Mouse (Mus musculus) induced T-regulatory cell, adult 2 months (primary cell): ENCODE data around the gene Ube2g2.
A peak's percentile ranks its signal among the peaks of the same experiment; 100 is the strongest.
"Not testable (repeated sequence)": the region's sequence is repeated elsewhere in the genome, so short reads cannot be mapped to it uniquely, and the experiment has no call there.

ENCODE experiments used
- DNase-seq: peaks from one replicate; pipeline ENCODE4 v3.0.0-alpha.2; 2012; ENCODE audit warnings: low read depth

Ube2g2 gene

DNA sequence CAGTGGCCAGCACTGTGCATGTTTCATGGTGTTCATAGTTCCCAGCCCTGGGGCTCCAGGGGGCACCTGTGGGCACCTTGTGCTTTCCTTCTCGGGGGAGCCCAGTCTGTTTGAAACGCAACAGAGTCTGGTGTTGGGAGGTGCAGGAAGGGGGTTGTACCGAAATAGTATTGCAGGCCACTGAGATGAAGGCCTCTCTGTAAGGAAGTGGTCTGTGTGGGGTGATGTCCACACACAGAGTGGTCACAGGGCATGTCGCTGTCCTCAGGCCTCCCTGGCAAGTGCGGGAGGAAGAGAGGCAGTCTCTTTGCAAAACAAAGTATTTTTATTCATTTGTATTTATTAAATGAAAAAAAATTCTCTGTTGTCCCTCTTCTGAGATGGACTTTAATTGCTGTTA lies 23.5 kb downstream of the Ube2g2 start:
- no peak for DNase-seq

DNA sequence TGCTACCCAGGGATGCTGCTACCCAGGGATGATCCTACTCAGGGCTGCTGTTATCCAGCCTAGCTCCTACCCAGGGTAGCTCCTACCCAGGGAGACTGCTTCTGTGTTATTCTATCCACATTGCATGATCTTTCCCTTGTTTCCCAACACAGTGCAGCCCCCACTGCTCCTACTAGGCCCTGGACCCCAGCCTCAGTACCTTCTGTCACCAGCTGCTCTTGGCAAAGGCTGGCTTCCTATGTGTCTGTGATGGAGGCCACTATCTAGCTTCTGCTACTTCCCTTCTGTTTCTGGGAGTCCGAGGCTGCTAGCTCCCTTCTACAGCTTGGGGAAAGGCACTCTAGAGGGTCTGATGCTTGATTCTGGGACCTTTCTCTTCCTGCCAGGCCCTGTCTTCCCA lies 25.4 kb downstream of the Ube2g2 start:
- DNase-seq = no peak

DNA sequence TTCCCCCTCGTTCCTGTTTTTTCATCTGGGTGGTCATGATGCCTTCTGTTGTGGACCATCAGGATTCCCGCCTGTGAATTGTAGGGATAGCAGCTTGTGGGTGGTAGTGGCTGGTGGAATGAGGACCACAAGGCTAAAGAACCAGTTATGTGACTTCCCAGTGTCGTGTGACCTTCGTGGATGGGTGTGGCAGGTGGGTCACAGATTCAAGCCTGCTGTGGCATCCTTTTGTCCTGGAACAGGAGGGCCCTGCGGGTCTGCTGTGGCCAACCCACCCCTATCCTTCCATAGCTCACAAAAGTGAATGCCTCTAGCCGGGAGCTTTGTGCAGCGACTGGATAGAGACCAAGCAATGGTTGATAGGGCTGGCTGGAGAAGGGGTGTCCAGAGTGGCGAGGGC lies 25.8 kb downstream of the Ube2g2 start:
- no peak for DNase-seq

DNA sequence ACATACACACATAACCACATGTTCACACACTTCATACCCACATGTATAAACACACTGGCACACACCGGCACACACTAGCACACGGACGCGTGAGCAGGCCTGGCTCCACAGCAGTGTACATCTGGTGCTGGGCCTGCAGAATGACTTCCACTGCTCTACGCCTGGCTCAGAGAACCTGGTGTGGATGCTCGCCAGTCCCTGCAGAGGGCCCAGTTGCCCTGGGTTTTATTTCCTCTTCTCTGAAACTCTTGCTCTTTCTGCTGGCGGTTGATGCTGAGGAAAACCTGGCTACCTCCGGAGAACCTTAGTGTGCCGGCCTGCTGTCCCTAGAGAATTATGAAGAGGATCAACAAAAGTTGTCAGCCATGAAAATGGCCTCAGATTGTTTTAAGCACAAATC lies 30.0 kb downstream of the Ube2g2 start:
- no peak for DNase-seq

DNA sequence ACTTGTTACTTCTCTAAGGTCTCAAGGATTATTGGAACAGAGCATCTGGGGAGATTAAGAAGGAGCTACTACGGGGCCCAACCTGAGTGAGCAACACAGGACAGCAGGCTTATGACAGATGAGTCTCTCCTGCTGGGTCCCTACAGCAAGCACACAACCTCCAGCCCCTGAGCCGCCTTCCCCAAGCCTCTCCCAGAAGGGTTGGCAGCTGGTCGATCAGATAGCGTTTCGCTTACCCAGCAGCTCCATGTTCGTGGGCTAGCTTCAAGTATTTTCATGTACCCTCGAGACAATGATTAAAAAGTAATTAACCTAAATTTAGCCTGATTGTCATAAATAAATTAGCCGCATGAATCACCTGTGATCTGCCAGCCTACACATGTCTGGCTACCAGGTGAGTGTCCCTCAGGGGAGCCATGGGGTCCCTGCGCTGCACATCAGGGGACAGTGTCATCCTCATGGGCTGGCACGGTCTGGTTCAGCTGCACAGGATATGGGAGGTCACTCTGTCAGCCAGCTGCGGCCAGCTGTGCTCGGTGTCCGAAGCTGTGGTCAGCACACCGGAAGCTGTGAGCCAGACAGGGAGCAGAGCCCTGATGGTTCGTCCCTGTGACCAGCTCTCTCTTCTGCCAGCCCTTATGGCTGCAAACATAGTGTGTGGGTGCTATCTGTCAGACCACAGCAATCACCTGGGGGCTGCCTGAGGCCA lies 36.4 kb downstream of the Ube2g2 start:
- no peak for DNase-seq

DNA sequence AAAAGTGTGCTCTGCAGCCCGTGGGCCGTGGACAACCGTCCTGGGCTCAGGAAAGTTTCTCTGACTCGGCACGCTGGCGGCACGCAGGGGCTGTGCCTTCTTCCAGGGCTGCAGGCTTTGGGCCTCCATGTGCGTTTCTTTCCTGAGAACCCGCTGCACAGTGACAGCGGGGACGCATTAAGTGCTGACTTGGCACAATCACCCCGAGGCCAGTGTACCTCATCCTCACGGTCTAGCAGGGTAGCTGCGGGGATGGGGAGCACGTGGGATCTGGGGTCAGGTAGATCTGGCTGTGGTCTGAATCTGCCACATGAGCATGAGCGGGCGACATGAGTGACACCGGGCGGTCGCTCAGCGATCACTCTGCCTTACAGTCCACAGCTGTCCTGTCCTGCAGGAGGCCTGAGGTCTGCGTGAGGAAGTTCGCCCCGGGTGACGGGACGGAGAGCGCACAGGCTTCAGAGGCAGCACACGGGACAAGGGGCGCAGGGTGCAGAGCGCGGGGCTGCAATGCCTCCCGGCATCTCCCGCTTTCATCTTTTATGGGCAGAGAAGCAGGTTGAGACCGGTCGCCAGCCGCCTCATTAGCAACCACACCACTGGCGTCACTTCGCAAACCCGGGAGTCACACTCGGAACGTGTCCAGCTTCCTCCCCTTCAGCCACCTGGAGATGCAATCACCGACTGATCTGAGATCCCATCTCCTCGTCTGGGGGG lies 42.0 kb downstream of the Ube2g2 start:
- no peak for DNase-seq

DNA sequence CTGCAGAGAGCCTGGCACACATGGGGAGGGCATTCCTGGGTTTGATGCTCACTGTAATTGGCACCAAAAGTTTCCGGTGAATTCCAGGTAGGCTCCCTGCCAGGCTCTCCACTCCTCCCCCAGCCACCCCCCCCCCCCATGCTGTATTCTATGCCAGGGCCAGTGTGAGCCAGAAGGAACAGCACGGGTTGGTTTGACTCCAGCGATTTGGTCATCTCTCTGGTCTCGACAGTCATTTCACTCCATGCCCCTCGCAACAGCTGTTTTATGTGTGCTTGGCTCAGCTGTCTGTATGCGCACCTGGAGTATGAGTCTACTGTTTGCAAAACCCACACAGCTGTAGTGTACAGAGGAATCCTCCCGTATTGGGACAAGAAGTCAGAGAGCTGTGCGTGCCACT lies 44.3 kb downstream of the Ube2g2 start:
- DNase-seq = no peak

DNA sequence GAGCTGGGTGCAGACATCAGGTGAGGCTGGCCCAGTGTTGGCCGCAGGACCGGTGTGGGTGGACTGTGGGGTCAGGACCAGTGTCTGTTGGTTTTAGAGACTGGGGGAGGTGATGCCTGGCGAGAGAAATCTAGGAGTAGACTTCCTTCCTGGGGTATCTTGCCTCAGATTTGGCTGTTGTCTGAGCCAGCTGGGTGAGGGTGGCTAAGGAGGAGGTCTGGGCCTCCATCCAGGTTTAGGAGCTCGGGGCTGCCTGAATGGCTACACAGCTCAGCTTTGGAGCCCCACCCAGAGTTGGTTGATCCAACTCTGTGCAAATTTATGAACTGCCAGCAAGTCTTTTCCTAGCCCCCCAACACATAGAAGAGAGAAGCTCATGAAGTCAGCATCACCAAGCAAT lies 45.3 kb downstream of the Ube2g2 start:
- no peak for DNase-seq

DNA sequence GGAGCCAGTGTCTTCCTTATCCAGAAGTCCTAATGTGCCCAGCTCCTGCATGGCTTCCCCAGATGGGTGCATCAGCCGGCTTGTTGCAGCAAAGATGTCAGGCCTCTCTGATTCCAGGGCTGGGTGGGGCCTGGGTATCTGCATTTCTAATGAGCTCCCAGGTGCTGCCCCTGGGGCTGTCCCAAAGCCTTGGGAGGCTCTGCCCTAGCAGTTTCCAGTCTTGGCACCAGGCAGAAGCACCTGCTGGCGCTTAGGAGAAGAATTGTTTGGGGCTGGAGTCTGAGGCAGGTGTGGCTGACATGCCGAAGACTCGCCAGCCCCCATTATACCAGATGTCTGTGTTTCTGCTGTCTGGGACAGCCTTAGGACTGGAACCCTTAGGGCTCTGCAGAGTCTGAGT lies 48.6 kb downstream of the Ube2g2 start:
- no peak for DNase-seq

DNA sequence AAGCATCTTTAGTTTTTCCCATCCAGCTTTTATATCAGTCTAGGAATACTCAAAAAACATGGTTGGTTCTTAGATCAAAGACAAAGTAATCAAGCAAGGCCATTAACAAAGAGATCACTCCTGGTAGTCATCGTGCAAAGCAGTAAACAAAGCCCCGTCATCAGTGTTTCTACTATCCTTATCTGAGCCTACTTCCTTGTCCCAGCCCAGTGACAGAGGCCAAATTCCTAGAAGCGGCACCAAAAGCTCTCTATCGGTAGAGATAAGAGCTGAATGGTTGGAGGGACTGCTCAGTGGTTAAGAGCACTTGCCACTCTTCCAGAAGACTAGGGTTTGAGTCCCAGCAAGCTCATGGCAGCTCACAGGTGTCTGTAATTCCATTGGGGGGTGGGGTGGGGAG lies 49.4 kb downstream of the Ube2g2 start:
- no peak for DNase-seq

DNA sequence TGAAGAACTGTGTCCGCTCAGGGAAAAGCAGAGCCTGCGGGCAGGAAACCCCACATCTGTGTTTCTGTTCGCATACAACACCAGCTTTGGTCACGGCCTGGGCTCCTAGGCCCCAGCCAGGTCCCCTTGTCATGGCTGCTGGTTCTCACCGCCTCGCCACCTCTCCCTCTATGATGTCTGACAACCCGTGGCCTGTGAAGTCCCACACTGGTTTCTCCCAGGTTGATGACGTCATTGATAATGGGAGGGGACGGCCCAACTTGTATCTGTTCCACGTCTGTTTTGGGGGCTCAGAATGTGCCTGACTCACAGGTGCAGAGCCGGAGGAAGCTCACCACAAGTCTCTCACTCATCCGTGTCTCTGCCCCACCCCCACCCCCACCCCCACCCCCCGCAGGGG lies 51.7 kb downstream of the Ube2g2 start:
- DNase-seq = no peak

DNA sequence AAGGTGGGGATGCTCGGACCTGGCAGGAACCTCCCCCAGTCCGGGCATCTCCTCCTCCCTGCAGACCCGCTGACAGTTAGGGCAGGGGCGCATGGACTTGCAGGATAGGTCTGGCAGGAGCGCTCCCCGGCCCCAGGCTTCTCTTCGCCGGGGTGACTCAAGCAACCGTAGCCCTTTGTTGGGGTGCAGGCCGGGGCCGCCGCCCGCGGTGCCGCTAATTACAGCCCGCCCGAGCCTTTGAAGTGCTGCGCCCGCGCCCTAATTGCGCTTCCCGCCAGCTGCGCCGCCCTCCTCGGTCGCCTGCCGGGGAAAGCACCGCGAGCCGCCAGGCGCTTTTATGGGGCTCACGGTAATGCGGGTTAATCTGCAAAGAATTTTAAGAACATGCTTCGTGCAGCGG lies 55.5 kb downstream of the Ube2g2 start:
- peak; percentile 32 for DNase-seq

DNA sequence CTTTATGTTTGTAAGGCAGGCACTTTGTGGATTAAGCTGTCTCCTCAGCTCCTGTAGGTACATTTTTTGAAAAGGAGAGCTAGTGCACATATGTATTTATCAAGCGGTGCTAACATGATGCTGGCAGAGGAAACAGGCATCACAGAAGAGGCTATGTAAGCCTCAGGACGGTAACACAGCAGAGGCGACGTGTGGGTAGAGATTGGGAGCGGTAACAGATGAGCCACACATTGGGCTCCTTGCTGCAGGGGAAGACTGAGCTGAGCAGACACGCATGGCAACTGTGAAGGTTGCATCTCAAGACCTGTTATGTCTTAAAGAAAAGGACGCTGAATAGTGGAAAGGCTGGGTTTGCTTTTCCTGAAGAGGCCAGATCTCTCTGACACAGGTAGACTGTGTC lies 60.9 kb downstream of the Ube2g2 start:
- no peak for DNase-seq

DNA sequence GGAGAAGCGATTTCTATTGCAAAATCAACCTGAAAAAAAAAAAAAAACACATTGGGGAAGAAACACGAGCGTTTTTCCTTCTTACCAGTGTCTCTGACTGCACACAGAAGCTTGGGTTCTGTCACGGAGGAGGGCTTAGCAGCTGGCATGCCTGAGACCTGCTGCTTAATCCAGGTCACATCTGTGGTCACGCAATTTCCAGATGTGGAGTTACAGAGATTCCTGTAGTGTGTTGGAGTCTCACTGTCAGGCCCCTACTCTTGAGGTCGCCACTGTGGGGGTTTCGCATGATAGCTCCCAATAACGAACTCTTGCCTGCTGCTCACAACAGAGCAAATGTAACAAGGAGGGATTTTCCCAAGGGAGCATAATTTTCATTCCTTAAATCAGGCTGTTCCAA lies 62.1 kb downstream of the Ube2g2 start:
- no peak for DNase-seq

DNA sequence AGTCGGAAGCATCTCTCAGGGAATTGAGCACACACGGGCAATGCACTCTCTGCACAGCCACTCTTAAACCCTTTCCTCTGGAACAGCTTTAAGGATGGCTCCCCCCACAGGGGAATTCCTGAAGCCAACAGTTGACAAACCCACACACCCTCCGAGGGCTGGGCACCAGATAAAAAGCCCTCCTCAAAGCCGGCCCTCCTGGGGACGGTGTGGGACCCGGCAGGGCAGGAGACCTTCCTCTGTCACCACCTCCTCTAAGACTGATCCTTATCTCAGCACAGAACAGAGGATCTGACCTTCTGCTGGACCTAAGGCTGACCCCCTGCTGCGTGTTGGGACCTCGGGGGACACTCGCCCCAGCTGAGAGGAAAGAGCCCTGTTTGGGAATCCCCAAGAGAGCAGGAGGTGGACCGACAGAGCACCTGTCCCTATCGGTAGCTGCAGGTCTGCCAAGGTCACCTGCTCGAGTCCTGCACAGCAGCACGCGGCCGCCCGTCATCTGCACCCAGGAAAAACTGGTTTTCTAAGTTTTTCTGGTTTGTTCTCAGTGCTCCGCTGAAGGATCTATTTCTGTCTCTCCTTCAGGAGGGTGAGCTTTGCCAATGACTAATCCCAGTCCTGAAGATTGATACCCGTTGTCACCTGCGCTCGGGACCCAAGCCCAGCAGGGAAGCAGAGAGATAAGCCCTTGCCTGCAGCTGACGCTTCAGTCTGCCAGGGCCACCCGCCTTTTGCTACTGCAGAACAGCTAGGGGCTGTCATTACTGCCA lies 64.0 kb downstream of the Ube2g2 start, which contains the start of gene Tspear:
Gene Tspear (plus strand): TSS at position 675 of the 770 bp plus-strand sequence.
- no peak for DNase-seq

DNA sequence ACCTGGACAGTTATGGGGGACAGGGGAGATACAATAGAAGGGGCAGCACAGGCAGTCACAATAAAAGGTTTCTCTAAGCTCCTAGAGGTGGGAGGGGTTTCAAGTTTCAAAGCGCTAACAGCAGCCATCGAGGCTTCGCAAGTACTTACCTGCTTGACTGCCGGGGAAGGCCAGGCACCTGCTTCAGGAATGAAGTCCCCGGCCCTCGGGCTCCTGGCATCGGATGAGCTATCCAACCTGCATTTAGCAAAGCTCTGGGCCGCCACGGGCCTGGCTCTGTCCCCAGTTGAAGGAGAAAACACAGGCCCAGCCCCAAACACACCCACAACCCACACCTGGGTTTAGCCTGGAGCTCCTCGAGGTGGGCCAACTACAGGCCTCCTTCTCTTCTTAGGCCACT lies 64.9 kb downstream of the Ube2g2 start:
- no peak for DNase-seq

DNA sequence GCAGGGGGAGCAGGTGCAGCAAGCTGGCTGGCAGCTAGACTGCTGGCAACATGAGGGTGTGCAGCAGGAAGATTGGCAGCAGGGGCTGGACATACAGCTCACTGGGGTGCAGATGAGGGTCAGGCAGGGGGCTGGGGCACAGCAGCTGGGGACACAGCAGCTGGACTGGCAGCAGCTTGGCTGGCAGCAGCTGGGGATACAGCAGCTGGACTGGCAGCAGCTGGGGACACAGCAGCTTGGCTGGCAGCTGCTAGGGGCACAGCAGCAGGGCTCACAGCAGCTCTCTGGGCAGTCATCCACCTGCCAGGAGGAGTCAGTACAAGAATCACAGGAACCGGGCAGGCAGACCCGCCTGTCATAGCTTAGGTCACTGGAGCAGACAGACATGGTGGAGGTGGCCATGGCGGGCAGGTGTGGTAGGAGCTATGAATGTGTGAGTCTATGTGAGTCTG lies 68.3 kb downstream of the Ube2g2 start, which contains the start of gene Gm19402:
Gene Gm19402 (minus strand): TSS at position 402 of the 452 bp plus-strand sequence.
- not testable (repeated sequence) for DNase-seq
